Mouse (Mus musculus): ENCODE results near the gene Fkbp5.
"Not testable (repeated sequence)": the region's sequence is repeated elsewhere in the genome, so short reads cannot be mapped to it uniquely, and the experiment has no call there.

Gene Fkbp5

GRCm38 (mm10) chr17:28415271-28415670 is 102.1 kb downstream of the Fkbp5 start:
- DNase-seq = no peak

- DNase-seq = no peak
Measured at GRCm38 (mm10) chr17:28411381-28411960, 105.9 kb downstream of the Fkbp5 start.

GRCm38 (mm10) chr17:28410731-28411130 is 106.6 kb downstream of the Fkbp5 start:
- no peak for DNase-seq

- DNase-seq = no peak
Measured at GRCm38 (mm10) chr17:28408251-28408918, 108.9 kb downstream of the Fkbp5 start.

- DNase-seq = peak; percentile 85
Measured at GRCm38 (mm10) chr17:28407418-28408250, 109.7 kb downstream of the Fkbp5 start.

- no peak for DNase-seq
Measured at GRCm38 (mm10) chr17:28406471-28406870, 110.9 kb downstream of the Fkbp5 start.

GRCm38 (mm10) chr17:28404745-28405144 is 112.6 kb downstream of the Fkbp5 start:
- not testable (repeated sequence) for DNase-seq

- DNase-seq = no peak
Measured at GRCm38 (mm10) chr17:28404301-28404700, 113.0 kb downstream of the Fkbp5 start.

GRCm38 (mm10) chr17:28394994-28395393 is 122.3 kb downstream of the Fkbp5 start:
- no peak for DNase-seq

GRCm38 (mm10) chr17:28394051-28394765 is 123.1 kb downstream of the Fkbp5 start:
- DNase-seq = no peak

- DNase-seq = no peak
Measured at GRCm38 (mm10) chr17:28391568-28392432, 125.5 kb downstream of the Fkbp5 start.

- DNase-seq = no peak
Measured at GRCm38 (mm10) chr17:28388534-28388933, 128.8 kb downstream of the Fkbp5 start.

- DNase-seq = peak; percentile 88
Measured at GRCm38 (mm10) chr17:28386150-28386905, 131.0 kb downstream of the Fkbp5 start.

- no peak for DNase-seq
Measured at GRCm38 (mm10) chr17:28384298-28384697, 133.0 kb downstream of the Fkbp5 start.

- no peak for DNase-seq
Measured at GRCm38 (mm10) chr17:28380255-28380654, 137.1 kb downstream of the Fkbp5 start.

- no peak for DNase-seq
Measured at GRCm38 (mm10) chr17:28375592-28376061, 141.7 kb downstream of the Fkbp5 start.

GRCm38 (mm10) chr17:28374494-28374893 is 142.8 kb downstream of the Fkbp5 start:
- no peak for DNase-seq

GRCm38 (mm10) chr17:28373821-28374220 is 143.5 kb downstream of the Fkbp5 start:
- DNase-seq = peak; percentile 42

GRCm38 (mm10) chr17:28371941-28372340 is 145.4 kb downstream of the Fkbp5 start:
- no peak for DNase-seq

GRCm38 (mm10) chr17:28371286-28371685 is 146.0 kb downstream of the Fkbp5 start:
- no peak for DNase-seq

GRCm38 (mm10) chr17:28369056-28369455 is 148.3 kb downstream of the Fkbp5 start:
- DNase-seq = no peak

All from kidney, adult 18-20 months (tissue).